In genomic region chr9:91364971-91365501, GRCm38 (mm10) we compare ENCODE assay signal across 8 mouse cellular contexts. TPM values are rescaled to one million over a fixed set of nuclear protein-coding genes. Genes with fewer than 3 reads are reported as not detected.
A peak's percentile ranks its signal among the peaks of the same experiment; 100 is the strongest.
DNase-seq lines count a peak whose midpoint lies in the region; ATAC-seq and TF ChIP-seq lines count a peak whose summit lies in the region.

No protein-coding gene starts in this region.

- no peaks in the 10 kb centered on the region for H3K36me3 ChIP-seq in heart, embryonic 10.5 days
- H3K36me3 ChIP-seq in forebrain, embryonic 14.5 days (ENCODE audit: control insufficient read depth, insufficient read depth, low read length): peaks cover 4% of the 10 kb centered on the region; the same call in 1 of the 2 replicates
- no peaks in the 10 kb centered on the region for H3K36me3 ChIP-seq in liver, embryonic 16.5 days (ENCODE audit: control insufficient read depth, insufficient read depth)
- H3K36me3 ChIP-seq in thymus, adult 2 months (ENCODE audit: control insufficient read depth, insufficient read depth, low read length): no peaks in the 10 kb centered on the region

- H3K4me3 ChIP-seq in heart, embryonic 10.5 days: peak overlapping the region; percentile 50
- peak overlapping the region; percentile 60 for H3K4me3 ChIP-seq in forebrain, embryonic 14.5 days (ENCODE audit: low read depth, low read length)
- H3K4me3 ChIP-seq in liver, embryonic 16.5 days (ENCODE audit: low read depth, low read length): peak overlapping the region; percentile 31
- no peak overlapping the region for H3K4me3 ChIP-seq in thymus, adult 2 months (ENCODE audit: control insufficient read depth, insufficient read depth, low read length)

- H3K9me3 ChIP-seq in heart, embryonic 10.5 days: no peaks in the 10 kb centered on the region
- no peaks in the 10 kb centered on the region for H3K9me3 ChIP-seq in forebrain, embryonic 14.5 days (replicated peaks; ENCODE audit: control insufficient read depth, low read length)
- H3K9me3 ChIP-seq in liver, embryonic 16.5 days (replicated peaks; ENCODE audit: control insufficient read depth, low read length): no peaks in the 10 kb centered on the region

- peak overlapping the region; percentile 57 for H3K4me2 ChIP-seq in forebrain, embryonic 14.5 days (ENCODE audit: low read length)
- 0 out of 2 replicates have a peak overlapping the region, but pooled peaks have one; percentile 42 for H3K4me2 ChIP-seq in liver, embryonic 16.5 days (ENCODE audit: low read depth, low read length)

- peak; percentile 35 for ATAC-seq in forebrain, embryonic 14.5 days
- 0 out of 2 replicates have a peak, but pooled peaks have one; percentile 32 for ATAC-seq in liver, embryonic 16.5 days (ENCODE audit: low read depth)

- peaks cover 24% of the 10 kb centered on the region for H3K4me1 ChIP-seq in heart, embryonic 10.5 days
- H3K4me1 ChIP-seq in forebrain, embryonic 14.5 days (ENCODE audit: control insufficient read depth, insufficient read depth, low read length): no peaks in the 10 kb centered on the region
- no peaks in the 10 kb centered on the region for H3K4me1 ChIP-seq in liver, embryonic 16.5 days (ENCODE audit: control insufficient read depth, low read depth, low read length)
- H3K4me1 ChIP-seq in thymus, adult 2 months (replicated peaks; ENCODE audit: control insufficient read depth, insufficient read depth, low read length): peaks cover 5% of the 10 kb centered on the region; the same call in 1 of the 2 replicates

- TF ChIP-seq POLR2A in brain, embryonic 14.5 days (IDR thresholded peaks at IDR 0.05; ENCODE audit: borderline replicate concordance, extremely low read depth, insufficient read depth, insufficient read length, poor library complexity, severe bottlenecking): peak; percentile 5; the same call in 1 of the 2 replicates
- no peak for TF ChIP-seq POLR2A in thymus, adult 2 months (IDR thresholded peaks at IDR 0.05; ENCODE audit: control insufficient read depth, extremely low read depth, insufficient read depth, low read length, poor library complexity)

- DNase-seq in heart, embryonic 10.5 days (ENCODE audit: low spot score): peak; percentile 74
- DNase-seq in heart, adult 11 months: no peak
- peak; percentile 79 for DNase-seq in brain, embryonic 14.5 days (ENCODE audit: low read depth)
- no peak for DNase-seq in forebrain, embryonic 14.5 days (ENCODE audit: low spot score)
- DNase-seq in urinary bladder, adult 2 months (ENCODE audit: low spot score): no peak
- DNase-seq in layer of hippocampus, adult 9-10 months (ENCODE audit: low spot score): no peak
- no peak for DNase-seq in thymus, adult 2 months

- under 1% methylated on average over 41 of the region's 42 CpGs for WGBS in heart, embryonic 10.5 days
- under 1% methylated on average over 41 of the region's 42 CpGs for WGBS in forebrain, embryonic 14.5 days
- WGBS in liver, embryonic 16.5 days (ENCODE audit: insufficient replicate concordance): 1% methylated on average over 38 of the region's 42 CpGs
- 2% methylated on average over 42 of the region's 42 CpGs for WGBS in thymus, adult 2 months

- no peak overlapping the region for H3K27ac ChIP-seq in heart, embryonic 10.5 days
- H3K27ac ChIP-seq in forebrain, embryonic 14.5 days (ENCODE audit: low read depth, low read length): peak overlapping the region; percentile 95
- H3K27ac ChIP-seq in liver, embryonic 16.5 days (ENCODE audit: low read length): no peak overlapping the region
- H3K27ac ChIP-seq in thymus, adult 2 months (ENCODE audit: control insufficient read depth, insufficient read depth, low read length): no peak overlapping the region

- peaks cover 97% of the 10 kb centered on the region for H3K27me3 ChIP-seq in heart, embryonic 10.5 days (ENCODE audit: insufficient read depth, poor library complexity, severe bottlenecking)
- H3K27me3 ChIP-seq in forebrain, embryonic 14.5 days (replicated peaks; ENCODE audit: control insufficient read depth, insufficient read depth, low read length): peaks cover 28% of the 10 kb centered on the region
- H3K27me3 ChIP-seq in liver, embryonic 16.5 days (ENCODE audit: control insufficient read depth, insufficient read depth, low read depth, low read length): peaks cover 96% of the 10 kb centered on the region
- peaks cover 22% of the 10 kb centered on the region; the same call in 1 of the 2 replicates for H3K27me3 ChIP-seq in thymus, adult 2 months (ENCODE audit: control insufficient read depth, insufficient read depth, low read length)

- H3K9ac ChIP-seq in forebrain, embryonic 14.5 days (ENCODE audit: low read length): peak overlapping the region; percentile 93
- H3K9ac ChIP-seq in liver, embryonic 16.5 days (ENCODE audit: low read depth, low read length): no peak overlapping the region

- TF ChIP-seq CTCF in brain, embryonic 14.5 days (IDR thresholded peaks at IDR 0.05; ENCODE audit: borderline replicate concordance, extremely low read depth, insufficient read depth, insufficient read length): no peak
- TF ChIP-seq CTCF in thymus, adult 2 months (IDR thresholded peaks at IDR 0.05; ENCODE audit: borderline replicate concordance, control insufficient read depth, extremely low read depth, insufficient read depth, low read length, poor library complexity): no peak

RNA-seq across cellular contexts. Expression of gene Zic1, which starts 0.6 kb away (rescaled TPM):
- not detected in 2 replicates for polyA plus RNA-seq in heart, embryonic 10.5 days (2016; fragmentation: Nextera tagmentation; extraction: Ambion mirVana)
- polyA plus RNA-seq in brain, embryonic 14.5 days (2012; rRNA removed): 576 and 642 TPM in 2 replicates
- 14.4 and 14.8 TPM in 2 replicates for polyA plus RNA-seq in forebrain, embryonic 14.5 days (2014; fragmentation: Nextera tagmentation; extraction: Ambion mirVana)
- 0.01 TPM in 1 of 2 replicates, not detected in the other for polyA plus RNA-seq in liver, embryonic 16.5 days (2015; fragmentation: Nextera tagmentation; extraction: Ambion mirVana)
- polyA plus RNA-seq in urinary bladder, adult 2 months (2012; rRNA removed): 0.03 and 0.08 TPM in 2 replicates
- polyA plus RNA-seq in thymus, adult 2 months (2012; rRNA removed): 0.19 and 0.28 TPM in 2 replicates

RNA-seq across cellular contexts. Expression of gene Zic4, which starts 2.8 kb away (rescaled TPM):
- polyA plus RNA-seq in heart, embryonic 10.5 days (2016; fragmentation: Nextera tagmentation; extraction: Ambion mirVana): 0.13 TPM in 1 of 2 replicates, not detected in the other
- 89.6 and 91.1 TPM in 2 replicates for polyA plus RNA-seq in brain, embryonic 14.5 days (2012; rRNA removed)
- polyA plus RNA-seq in forebrain, embryonic 14.5 days (2014; fragmentation: Nextera tagmentation; extraction: Ambion mirVana): 45.1 and 56.3 TPM in 2 replicates
- not detected in 2 replicates for polyA plus RNA-seq in liver, embryonic 16.5 days (2015; fragmentation: Nextera tagmentation; extraction: Ambion mirVana)
- polyA plus RNA-seq in urinary bladder, adult 2 months (2012; rRNA removed): 0.01 TPM in 1 of 2 replicates, not detected in the other
- not detected in 2 replicates for polyA plus RNA-seq in thymus, adult 2 months (2012; rRNA removed)

Comparison
In these comparisons a context has a peak if more than half of its experiments do, and no peak if none do; other contexts are left out.
1. DNase-seq: peak in heart, embryonic 10.5 days (single experiment) and brain, embryonic 14.5 days (single experiment); none in heart, adult 11 months (single experiment), forebrain, embryonic 14.5 days (single experiment), urinary bladder, adult 2 months (single experiment), layer of hippocampus, adult 9-10 months (single experiment) and thymus, adult 2 months (single experiment).
2. RNA of gene Zic1, which starts 0.6 kb away (polyA plus RNA-seq): 576 to 642 TPM in brain, embryonic 14.5 days; 14.4 to 14.8 TPM in forebrain, embryonic 14.5 days, 0.19 to 0.28 TPM in thymus, adult 2 months, 0.03 to 0.08 TPM in urinary bladder, adult 2 months, not detected in heart, embryonic 10.5 days and 0.01 TPM in liver, embryonic 16.5 days; every median in the first group is over 10 times any median in the second.
3. RNA of gene Zic4, which starts 2.8 kb away (polyA plus RNA-seq): 89.6 to 91.1 TPM in brain, embryonic 14.5 days and 45.1 to 56.3 TPM in forebrain, embryonic 14.5 days; 0.13 TPM in heart, embryonic 10.5 days, not detected in liver, embryonic 16.5 days, 0.01 TPM in urinary bladder, adult 2 months and not detected in thymus, adult 2 months; every median in the first group is over 10 times any median in the second.